Mouse (Mus musculus) Patski (cell line): Measurements from ENCODE around the gene Cdkn1a. TPM values are rescaled to one million over a fixed set of nuclear protein-coding genes. Genes with fewer than 3 reads are reported as not detected.

Source experiments
- ATAC-seq: fragments of 100-300 bp; one replicate; pipeline ENCODE4 v1.8.0; 2021
- CTCF ChIA-PET: fragments of 350-600 bp; sonication (Branson Sonifier 250); formaldehyde crosslinking; loops from one replicate; lab custom pipeline; 2022; ENCODE audit warnings: inconsistent platforms; lab: Charles Lee
- POLR2A ChIA-PET: fragments of 350-600 bp; sonication (Branson Sonifier 250); formaldehyde crosslinking; loops from one replicate; lab custom pipeline; 2022; ENCODE audit warnings: antibody characterized with exemption, inconsistent platforms; lab: Charles Lee
- DNase-seq: peaks from one replicate; pipeline ENCODE4 v3.0.0-alpha.2; 2011; ENCODE audit warnings: low read depth, low spot score
- H3K27me3 ChIP-seq: fragments of 371-371 bp; one replicate; pipeline ENCODE4 v1.5.1; 2021
- CTCF ChIP-seq: fragments of 100-300 bp; IDR thresholded peaks from one replicate; pipeline ENCODE4 v1.5.1; 2021
- in situ Hi-C: fragments of 300-500 bp; cut with MboI; formaldehyde crosslinking; loops from 3 replicates; pipeline ENCODE4 v1.11.1; 2018; ENCODE audit warnings: low pct_unique_long_range_greater_than_20kb, mixed read lengths
- polyA plus RNA-seq: library from polyadenylated mRNA; unstranded; gene quantifications from one replicate; pipeline ENCODE4 v1.2.3, GENCODE M21; 2021

Cdkn1a gene
- polyA plus RNA-seq, 1 experiment from 2014 or later, result 29.0 TPM

DNA sequence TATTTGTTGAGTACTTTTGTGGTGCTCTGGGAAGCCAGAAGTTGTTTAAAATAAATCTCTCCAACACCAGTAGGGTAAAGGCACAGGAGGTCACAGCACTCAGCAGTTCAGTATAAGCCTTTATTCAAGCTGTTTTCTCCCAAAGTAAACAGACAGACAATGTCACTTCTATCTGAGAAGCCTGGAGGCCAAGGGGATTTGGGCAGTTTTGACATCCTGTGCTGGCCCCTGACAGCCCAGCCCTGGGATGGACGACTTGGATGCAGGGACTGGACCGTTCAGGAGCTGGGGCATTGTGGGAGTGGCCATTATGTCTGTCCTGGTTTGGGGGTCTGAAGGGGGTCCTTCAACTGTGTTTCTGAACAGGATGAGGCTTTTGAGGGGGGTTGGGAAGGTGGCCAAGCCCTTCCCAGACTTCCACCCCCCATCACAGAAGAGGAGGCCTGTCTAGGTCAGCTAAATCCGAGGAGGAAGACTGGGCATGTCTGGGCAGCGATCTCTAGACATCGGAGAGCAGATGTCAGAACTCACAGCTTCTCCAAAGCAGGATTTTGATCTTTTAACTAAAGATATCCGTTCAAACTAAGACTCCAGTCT, 670 bp downstream of the Cdkn1a start:
- in situ Hi-C loops, result loop anchor here (5.0 kb wide), 1 partner anchor 44 kb away; no protein-coding TSS in a partner anchor
- no peaks in the 10 kb centered on the region for H3K27me3 ChIP-seq
- CTCF ChIA-PET, result interaction anchor here (1.2 to 5.9 kb wide), 2 partner anchors 44 to 79 kb away, joined by 3 to 68 read pairs; no protein-coding TSS in a partner anchor
- no peak for TF ChIP-seq CTCF
- ATAC-seq (no peak), DNase-seq (no peak)
- POLR2A ChIA-PET, result interaction anchor here (1.2 kb wide), 1 partner anchor 20 kb away, joined by 4 read pairs; no protein-coding TSS in a partner anchor

DNA sequence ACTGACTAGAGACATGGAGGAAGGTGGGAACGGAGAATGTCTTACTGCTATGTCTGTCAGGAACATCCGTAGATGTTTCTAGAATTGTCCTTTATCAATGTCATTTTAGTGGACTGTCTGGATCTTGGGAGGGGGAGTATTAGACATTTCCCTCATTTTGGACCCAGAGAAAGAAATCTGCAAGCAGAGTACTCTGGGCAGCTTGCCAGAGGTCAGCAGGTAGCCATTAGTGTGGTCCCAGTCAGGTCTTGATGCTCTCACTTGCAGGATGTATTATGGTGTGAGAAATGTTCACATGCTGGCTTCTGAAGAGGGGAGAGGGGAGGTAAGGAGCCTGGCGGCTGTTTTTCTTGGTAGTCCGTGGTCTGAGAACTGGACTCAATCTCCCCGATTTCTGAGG, 1.7 kb downstream of the Cdkn1a start:
- no peak for TF ChIP-seq CTCF
- ATAC-seq (no peak), DNase-seq (no peak)
- in situ Hi-C loops, result loop anchor here (5.0 kb wide), 1 partner anchor 45 kb away; no protein-coding TSS in a partner anchor
- CTCF ChIA-PET, result interaction anchor here (1.9 to 5.9 kb wide), 2 partner anchors 38 to 45 kb away, joined by 5 to 68 read pairs; no protein-coding TSS in a partner anchor
- no peaks in the 10 kb centered on the region for H3K27me3 ChIP-seq
- POLR2A ChIA-PET, result interaction anchor here (0.6 kb wide), 2 partner anchors 14 to 60 kb away, joined by 3 read pairs; partner anchors contain the start of gene Srsf3

GRCm38 (mm10) chr17:29093110-29093952, 2.6 kb downstream of the Cdkn1a start:
- in situ Hi-C loops, result loop anchor here (5.0 kb wide), 1 partner anchor 46 kb away; no protein-coding TSS in a partner anchor
- POLR2A ChIA-PET, result interaction anchor here (0.6 to 3.9 kb wide), 6 partner anchors 15 to 192 kb away, joined by 3 to 18 read pairs (median 4); no protein-coding TSS in a partner anchor

DNA sequence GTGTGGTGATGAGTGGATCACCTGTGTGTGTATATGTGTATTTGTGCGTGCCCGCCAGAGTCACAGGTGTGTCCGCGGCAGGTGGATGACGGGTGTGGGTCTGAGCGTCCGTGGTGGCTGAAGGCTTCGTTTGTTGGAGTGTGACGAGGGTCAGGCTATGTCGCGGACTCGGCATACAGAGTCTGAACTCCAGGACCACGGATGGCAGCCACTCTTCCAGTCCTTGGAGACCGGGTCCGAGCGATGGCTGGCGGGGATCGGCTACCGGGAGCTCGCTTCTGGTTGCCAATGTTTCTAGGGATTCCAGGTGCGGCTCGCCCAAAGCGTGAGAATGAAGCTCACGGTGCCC, 3.2 kb downstream of the Cdkn1a start:
- H3K27me3 ChIP-seq, result no peaks in the 10 kb centered on the region
- in situ Hi-C loops, result loop anchor here (5.0 kb wide), 1 partner anchor 47 kb away; no protein-coding TSS in a partner anchor
- DNase-seq (no peak), ATAC-seq (no peak)
- CTCF ChIA-PET, result interaction anchor here (0.6 to 5.9 kb wide), 7 partner anchors 9 to 77 kb away, joined by 3 to 68 read pairs (median 5); partner anchors contain the start of gene Srsf3
- TF ChIP-seq CTCF, result no peak
- POLR2A ChIA-PET, result interaction anchor here (0.7 to 3.9 kb wide), 7 partner anchors 22 to 193 kb away, joined by 3 to 18 read pairs (median 4); no protein-coding TSS in a partner anchor

More at GRCm38 (mm10) chr17:29093110-29093952, 2.6 kb downstream of the Cdkn1a start:
- no peak for TF ChIP-seq CTCF
- no peaks in the 10 kb centered on the region for H3K27me3 ChIP-seq
- peak; percentile 46 for ATAC-seq
- CTCF ChIA-PET, result interaction anchor here (1.5 to 5.9 kb wide), 5 partner anchors 9 to 46 kb away, joined by 4 to 68 read pairs (median 5); no protein-coding TSS in a partner anchor
- DNase-seq, result no peak

DNA sequence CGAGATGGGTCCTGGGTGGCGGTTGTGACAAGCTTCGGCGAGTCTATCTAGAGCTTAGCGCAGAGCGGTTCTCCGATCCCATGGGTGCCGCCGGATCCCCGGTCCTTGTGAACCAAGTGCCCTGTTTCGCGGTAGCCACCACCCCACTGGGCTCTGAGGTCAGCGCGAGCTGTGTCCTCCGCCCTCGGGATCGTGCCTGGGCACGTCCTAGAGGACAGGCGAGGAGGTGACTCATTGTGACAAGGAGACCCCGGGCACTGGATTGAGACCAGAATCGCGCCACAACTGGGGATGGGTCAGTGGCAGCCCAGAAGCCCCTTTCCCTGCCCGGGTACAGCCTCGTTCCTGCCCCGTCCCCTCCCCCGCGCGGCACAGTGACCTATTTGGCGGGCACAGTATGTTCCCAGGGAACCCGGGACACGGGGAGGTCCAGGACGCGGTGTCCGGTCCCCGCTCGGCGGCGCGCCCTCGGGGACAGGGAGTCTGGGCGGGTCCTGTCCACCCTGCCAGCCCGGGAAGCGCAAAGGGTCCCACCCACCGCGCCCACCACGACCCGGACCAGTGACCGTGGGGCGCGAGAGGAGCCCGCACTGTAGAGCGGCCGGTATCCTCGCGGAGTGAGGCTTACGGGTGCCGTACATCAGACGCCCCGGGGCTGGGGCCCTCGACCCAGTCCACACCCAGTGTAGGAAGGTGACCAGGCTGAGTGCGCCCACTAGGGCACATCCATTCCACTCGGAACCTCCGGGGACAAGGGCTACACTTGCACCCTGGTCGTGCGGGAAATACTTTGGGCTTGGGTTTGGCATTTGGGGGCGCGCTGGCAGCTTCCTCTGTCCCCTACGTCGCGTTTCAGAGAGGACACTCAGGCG, 3.8 kb downstream of the Cdkn1a start:
- CTCF ChIA-PET, result interaction anchor here (0.6 to 5.9 kb wide), 15 partner anchors 10 to 111 kb away, joined by 3 to 68 read pairs (median 4); partner anchors contain the start of gene Srsf3
- in situ Hi-C loops, result loop anchor here (5.0 kb wide), 2 partner anchors 47 to 78 kb away; no protein-coding TSS in a partner anchor
- H3K27me3 ChIP-seq, result no peaks in the 10 kb centered on the region
- ATAC-seq (no peak), DNase-seq (no peak)
- POLR2A ChIA-PET, result interaction anchor here (1.2 to 3.9 kb wide), 8 partner anchors 21 to 87 kb away, joined by 3 to 18 read pairs (median 4); partner anchors contain the start of gene Stk38
- TF ChIP-seq CTCF, result no peak

GRCm38 (mm10) chr17:29095201-29095733, 4.5 kb downstream of the Cdkn1a start:
- POLR2A ChIA-PET, result interaction anchor here (1.2 to 3.9 kb wide), 6 partner anchors 36 to 88 kb away, joined by 3 to 18 read pairs (median 4); partner anchors contain the start of gene Stk38

DNA sequence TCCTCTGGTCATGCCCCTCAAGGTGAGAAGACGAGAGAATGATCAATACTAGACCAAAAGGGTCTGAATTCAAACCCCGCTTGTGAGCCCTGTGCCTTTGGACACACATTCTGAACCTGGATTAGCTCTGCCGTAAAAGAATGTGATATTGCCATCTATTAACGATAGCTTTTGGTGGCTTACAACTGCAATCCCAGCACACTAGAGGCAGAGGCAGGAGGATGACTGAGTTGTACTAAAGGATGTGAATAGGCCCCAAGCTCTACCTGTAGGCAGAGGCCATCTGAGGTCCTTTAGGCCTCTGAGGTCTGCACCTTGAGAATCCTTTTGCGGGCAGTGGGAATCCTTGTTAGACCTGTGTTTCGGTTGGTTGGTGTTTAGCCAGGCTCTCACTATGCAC, 5.5 kb downstream of the Cdkn1a start:
- DNase-seq, result no peak
- H3K27me3 ChIP-seq, result no peaks in the 10 kb centered on the region
- ChIA-PET CTCF (interaction anchor here (0.9 to 5.9 kb wide), 13 partner anchors 20 to 150 kb away, joined by 3 to 68 read pairs (median 6); no protein-coding TSS in a partner anchor), POLR2A (interaction anchor here (1.3 to 3.9 kb wide), 2 partner anchors 51 to 64 kb away, joined by 3 to 18 read pairs; partner anchors contain the start of gene Srsf3)
- in situ Hi-C loops, result loop anchor here (5.0 kb wide), 1 partner anchor 76 kb away; no protein-coding TSS in a partner anchor
- no peak for ATAC-seq
- no peak for TF ChIP-seq CTCF

More at GRCm38 (mm10) chr17:29095201-29095733, 4.5 kb downstream of the Cdkn1a start:
- CTCF ChIA-PET, result interaction anchor here (0.9 to 5.9 kb wide), 15 partner anchors 21 to 151 kb away, joined by 3 to 68 read pairs (median 4); no protein-coding TSS in a partner anchor
- peak; percentile 61 for ATAC-seq
- peak; percentile 71 for DNase-seq
- H3K27me3 ChIP-seq, result no peaks in the 10 kb centered on the region
- in situ Hi-C loops, result loop anchor here (5.0 kb wide), 1 partner anchor 77 kb away; no protein-coding TSS in a partner anchor
- TF ChIP-seq CTCF, result no peak

- in situ Hi-C loops, result loop anchor here (5.0 kb wide), 1 partner anchor 75 kb away; no protein-coding TSS in a partner anchor
- no peak for DNase-seq
- ChIA-PET CTCF (interaction anchor here (0.9 to 5.9 kb wide), 8 partner anchors 19 to 150 kb away, joined by 3 to 68 read pairs (median 5); no protein-coding TSS in a partner anchor), POLR2A (interaction anchor here (1.3 to 3.9 kb wide), 2 partner anchors 52 to 65 kb away, joined by 3 to 18 read pairs; partner anchors contain the start of gene Srsf3)
- ATAC-seq, result no peak
- no peak for TF ChIP-seq CTCF
- no peaks in the 10 kb centered on the region for H3K27me3 ChIP-seq
These were observed 6.2 kb downstream of the Cdkn1a start for GRCm38 (mm10) chr17:29096851-29097561.
